Mouse (Mus musculus) lung, embryonic 16.5 days (tissue): ENCODE data around the gene Pard3. TPM values are rescaled to one million over a fixed set of nuclear protein-coding genes. Genes with fewer than 3 reads are reported as not detected.

Source experiments
- ATAC-seq: fragments of 200-750 bp; cut with Nextera tagmentation; 2 replicates; pipeline ENCODE4 v1.8.0; 2017; ENCODE audit warnings: low read depth, mild to moderate bottlenecking, moderate library complexity
- H3K27ac ChIP-seq: fragments of 300-500 bp; sonication (generic); 2 replicates; pipeline ENCODE4 v1.5.1; 2014; ENCODE audit warnings: mild to moderate bottlenecking, control low read depth, low read length
- H3K27me3 ChIP-seq: fragments of 300-500 bp; sonication (generic); 2 replicates; pipeline ENCODE4 v1.6.1; 2014; ENCODE audit warnings: low read depth, low read length, mixed read lengths; ENCODE audit not compliant: control insufficient read depth, insufficient read depth
- H3K36me3 ChIP-seq: fragments of 300-500 bp; sonication (generic); 2 replicates; pipeline ENCODE4 v1.6.1; 2014; ENCODE audit warnings: low read length; ENCODE audit not compliant: control insufficient read depth, insufficient read depth
- H3K4me1 ChIP-seq: fragments of 300-500 bp; sonication (generic); replicated peaks from 2 replicates; pipeline ENCODE4 v1.6.1; 2014; ENCODE audit warnings: low read length, mixed read lengths; ENCODE audit not compliant: control insufficient read depth, insufficient read depth
- H3K4me2 ChIP-seq: fragments of 300-500 bp; sonication (generic); 2 replicates; pipeline ENCODE4 v1.6.1; 2014; ENCODE audit warnings: low read depth, low read length, control low read depth
- H3K4me3 ChIP-seq: fragments of 300-500 bp; sonication (generic); 2 replicates; pipeline ENCODE4 v1.5.1; 2014; ENCODE audit warnings: mild to moderate bottlenecking, low read length, control low read depth
- H3K9ac ChIP-seq: fragments of 300-500 bp; sonication (generic); 2 replicates; pipeline ENCODE4 v1.6.1; 2014; ENCODE audit warnings: low read length, control low read depth
- H3K9me3 ChIP-seq: fragments of 300-500 bp; sonication (generic); 2 replicates; pipeline ENCODE4 v1.6.1; 2016; ENCODE audit warnings: low read length; ENCODE audit not compliant: control insufficient read depth
- WGBS: fragments of 180-500 bp; shearing (Covaris S2); extraction: QIAGEN DNeasy Blood & Tissue Kit; methylation state at CpG from one replicate; pipeline ENCODE4 v1.1.7; 2014; 5-methylcytosine and 5-hydroxymethylcytosine counted together
- polyA plus RNA-seq: library from polyadenylated mRNA; unstranded; fragments of >200 nt; fragmentation: Nextera tagmentation; extraction: Ambion mirVana; gene quantifications from 2 replicates; pipeline ENCODE4 v1.2.1, GENCODE M21; 2015

Gene Pard3
- polyA plus RNA-seq, 1 experiment from 2014 or later = 19.0 TPM

- Histone ChIP-seq H3K9ac (no peak overlapping the region), H3K4me3 (no peak overlapping the region), H3K4me2 (no peak overlapping the region), H3K36me3 (no peaks in the 10 kb centered on the region), H3K9me3 (no peaks in the 10 kb centered on the region), H3K4me1 (no peaks in the 10 kb centered on the region), H3K27ac (no peak overlapping the region), H3K27me3 (no peaks in the 10 kb centered on the region)
- ATAC-seq = no peak
- 90% methylated on average over 3 of the region's 3 CpGs for WGBS
Measured at GRCm38 (mm10) chr8:127540273-127540672, 476.6 kb downstream of the Pard3 start.

- ATAC-seq = no peak
- WGBS = 81% methylated on average over 2 of the region's 2 CpGs
- no peak overlapping the region for H3K27ac ChIP-seq
Measured at GRCm38 (mm10) chr8:127542162-127542561, 478.5 kb downstream of the Pard3 start.

GRCm38 (mm10) chr8:127543676-127544075 is 480.0 kb downstream of the Pard3 start:
- Histone ChIP-seq H3K27ac (no peak overlapping the region), H3K9ac (no peak overlapping the region), H3K4me3 (no peak overlapping the region), H3K36me3 (no peaks in the 10 kb centered on the region), H3K27me3 (no peaks in the 10 kb centered on the region), H3K4me1 (no peaks in the 10 kb centered on the region), H3K4me2 (no peak overlapping the region), H3K9me3 (no peaks in the 10 kb centered on the region)
- 53% methylated on average over 7 of the region's 7 CpGs for WGBS
- no peak for ATAC-seq

More at GRCm38 (mm10) chr8:127542162-127542561, 478.5 kb downstream of the Pard3 start:
- Histone ChIP-seq H3K4me3 (no peak overlapping the region), H3K4me1 (no peaks in the 10 kb centered on the region), H3K27me3 (no peaks in the 10 kb centered on the region), H3K36me3 (no peaks in the 10 kb centered on the region), H3K4me2 (no peak overlapping the region), H3K9me3 (no peaks in the 10 kb centered on the region), H3K9ac (no peak overlapping the region)

- H3K27ac ChIP-seq = no peak overlapping the region
- H3K9ac ChIP-seq = no peak overlapping the region
- H3K4me3 ChIP-seq = no peak overlapping the region
- no peak overlapping the region for H3K4me2 ChIP-seq
- no peaks in the 10 kb centered on the region for H3K4me1 ChIP-seq
- H3K27me3 ChIP-seq = no peaks in the 10 kb centered on the region
- no peaks in the 10 kb centered on the region for H3K9me3 ChIP-seq
- ATAC-seq = no peak
- no peaks in the 10 kb centered on the region for H3K36me3 ChIP-seq
- WGBS = 75% methylated on average over 2 of the region's 2 CpGs
Measured at GRCm38 (mm10) chr8:127546161-127546560, 482.5 kb downstream of the Pard3 start.

- Histone ChIP-seq H3K9me3 (no peaks in the 10 kb centered on the region), H3K4me3 (no peak overlapping the region), H3K4me1 (no peaks in the 10 kb centered on the region), H3K27me3 (no peaks in the 10 kb centered on the region), H3K36me3 (no peaks in the 10 kb centered on the region), H3K9ac (no peak overlapping the region), H3K27ac (no peak overlapping the region), H3K4me2 (no peak overlapping the region)
- no peak for ATAC-seq
- WGBS = 95% methylated on average over 4 of the region's 4 CpGs
Measured at GRCm38 (mm10) chr8:127550928-127551327, 487.2 kb downstream of the Pard3 start.

- no peak for ATAC-seq
- WGBS = 55% methylated on average over 11 of the region's 11 CpGs
- H3K9ac ChIP-seq = no peak overlapping the region
- no peak overlapping the region for H3K27ac ChIP-seq
- H3K4me1 ChIP-seq = no peaks in the 10 kb centered on the region
- no peak overlapping the region for H3K4me2 ChIP-seq
- H3K36me3 ChIP-seq = no peaks in the 10 kb centered on the region
- no peaks in the 10 kb centered on the region for H3K9me3 ChIP-seq
- H3K27me3 ChIP-seq = no peaks in the 10 kb centered on the region
- H3K4me3 ChIP-seq = no peak overlapping the region
Measured at GRCm38 (mm10) chr8:127552161-127552595, 488.5 kb downstream of the Pard3 start.

- H3K27me3 ChIP-seq = no peaks in the 10 kb centered on the region
- no peaks in the 10 kb centered on the region for H3K4me1 ChIP-seq
- no peak overlapping the region for H3K27ac ChIP-seq
- H3K36me3 ChIP-seq = no peaks in the 10 kb centered on the region
- H3K4me2 ChIP-seq = no peak overlapping the region
- ATAC-seq = no peak
- no peak overlapping the region for H3K4me3 ChIP-seq
- no peaks in the 10 kb centered on the region for H3K9me3 ChIP-seq
- 88% methylated on average over 13 of the region's 13 CpGs for WGBS
- no peak overlapping the region for H3K9ac ChIP-seq
Measured at GRCm38 (mm10) chr8:127552836-127553235, 489.1 kb downstream of the Pard3 start.

GRCm38 (mm10) chr8:127553582-127553981 is 489.9 kb downstream of the Pard3 start:
- Histone ChIP-seq H3K27ac (no peak overlapping the region), H3K9ac (no peak overlapping the region), H3K9me3 (no peaks in the 10 kb centered on the region), H3K4me2 (no peak overlapping the region), H3K36me3 (no peaks in the 10 kb centered on the region), H3K4me3 (no peak overlapping the region), H3K4me1 (no peaks in the 10 kb centered on the region), H3K27me3 (no peaks in the 10 kb centered on the region)
- 72% methylated on average over 5 of the region's 5 CpGs for WGBS
- ATAC-seq = no peak

- no peak overlapping the region for H3K4me3 ChIP-seq
- WGBS = 62% methylated on average over 2 of the region's 2 CpGs
- H3K27ac ChIP-seq = no peak overlapping the region
- H3K4me2 ChIP-seq = no peak overlapping the region
- H3K4me1 ChIP-seq = no peaks in the 10 kb centered on the region
- no peaks in the 10 kb centered on the region for H3K36me3 ChIP-seq
- no peak for ATAC-seq
- H3K9ac ChIP-seq = no peak overlapping the region
- no peaks in the 10 kb centered on the region for H3K27me3 ChIP-seq
- H3K9me3 ChIP-seq = no peaks in the 10 kb centered on the region
Measured at GRCm38 (mm10) chr8:127555795-127556194, 492.1 kb downstream of the Pard3 start.

GRCm38 (mm10) chr8:127556964-127557363 is 493.3 kb downstream of the Pard3 start:
- 45% methylated on average over 11 of the region's 11 CpGs for WGBS
- Histone ChIP-seq H3K4me3 (no peak overlapping the region), H3K9me3 (no peaks in the 10 kb centered on the region), H3K4me1 (no peaks in the 10 kb centered on the region), H3K27ac (no peak overlapping the region), H3K9ac (no peak overlapping the region), H3K27me3 (no peaks in the 10 kb centered on the region), H3K4me2 (no peak overlapping the region), H3K36me3 (no peaks in the 10 kb centered on the region)
- no peak for ATAC-seq
